Mouse (Mus musculus) monocyte, adult 2 months (primary cell): ENCODE results near the gene Hirip3.

Experiments used
- DNase-seq, 2 experiments: peaks; one replicate each; pipeline ENCODE4 v3.0.0; 2022; ENCODE audit warnings: low spot score in 2 of 2, low read depth in 1 of 2

Hirip3 gene

DNA sequence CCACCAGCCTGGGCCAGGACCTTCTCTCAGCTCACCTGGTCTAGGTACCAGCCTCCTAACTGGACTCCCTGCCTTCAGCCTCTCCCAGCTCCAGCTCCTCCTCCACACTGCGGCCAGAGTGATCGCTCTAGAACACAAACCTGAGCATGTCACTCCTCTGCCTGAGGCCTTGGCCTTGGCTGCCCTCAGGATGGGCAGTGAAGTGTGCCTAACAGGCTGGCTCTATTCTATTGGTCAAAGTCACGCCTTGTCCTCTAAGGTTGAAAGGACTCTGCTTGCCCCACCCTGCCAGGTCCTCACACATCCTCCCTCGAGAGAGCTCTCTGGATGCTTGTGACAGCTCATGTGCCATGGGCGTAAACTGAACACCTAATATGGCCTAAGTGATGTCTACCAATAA, 8.3 kb upstream of the Hirip3 start:
- no peak for DNase-seq

DNA sequence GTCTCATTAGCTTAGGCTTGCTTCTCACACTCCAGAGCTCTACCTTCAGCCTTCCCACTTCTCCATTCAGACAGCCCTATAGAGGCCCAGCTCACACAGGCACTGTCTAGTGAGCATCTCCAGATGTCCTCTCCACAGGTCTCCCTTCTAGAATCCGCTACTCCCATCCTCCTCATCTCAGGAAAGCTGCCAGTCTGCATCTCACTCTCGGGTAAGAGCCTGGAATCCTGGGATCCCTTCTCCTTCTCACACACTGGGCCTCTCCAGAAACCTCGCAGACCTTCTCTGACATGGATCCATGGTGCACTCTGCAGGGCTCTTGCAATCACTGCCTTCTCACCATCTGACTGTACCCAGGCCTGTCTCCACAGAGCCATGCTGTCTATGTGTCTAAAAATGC, 6.1 kb upstream of the Hirip3 start:
- no peak for DNase-seq

- DNase-seq, result no peak
Observed at GRCm38 (mm10) chr7:126856741-126857420, 4.9 kb upstream of the Hirip3 start.

- DNase-seq, result no peak
Observed at GRCm38 (mm10) chr7:126860987-126861386, 785 bp upstream of the Hirip3 start.

- DNase-seq, result peak; percentile 74 to 83
Observed at GRCm38 (mm10) chr7:126862147-126862784, 494 bp downstream of the Hirip3 start, which contains the start of gene Ino80e. Gene Ino80e, minus strand, starts transcription at chr7:126862377.

- DNase-seq, result no peak
Observed at GRCm38 (mm10) chr7:126863791-126864190, 2.0 kb downstream of the Hirip3 start.

- DNase-seq, result no peak
Observed at GRCm38 (mm10) chr7:126867534-126867933, 5.8 kb downstream of the Hirip3 start.

GRCm38 (mm10) chr7:126868003-126868402, 6.2 kb downstream of the Hirip3 start:
- no peak for DNase-seq

DNA sequence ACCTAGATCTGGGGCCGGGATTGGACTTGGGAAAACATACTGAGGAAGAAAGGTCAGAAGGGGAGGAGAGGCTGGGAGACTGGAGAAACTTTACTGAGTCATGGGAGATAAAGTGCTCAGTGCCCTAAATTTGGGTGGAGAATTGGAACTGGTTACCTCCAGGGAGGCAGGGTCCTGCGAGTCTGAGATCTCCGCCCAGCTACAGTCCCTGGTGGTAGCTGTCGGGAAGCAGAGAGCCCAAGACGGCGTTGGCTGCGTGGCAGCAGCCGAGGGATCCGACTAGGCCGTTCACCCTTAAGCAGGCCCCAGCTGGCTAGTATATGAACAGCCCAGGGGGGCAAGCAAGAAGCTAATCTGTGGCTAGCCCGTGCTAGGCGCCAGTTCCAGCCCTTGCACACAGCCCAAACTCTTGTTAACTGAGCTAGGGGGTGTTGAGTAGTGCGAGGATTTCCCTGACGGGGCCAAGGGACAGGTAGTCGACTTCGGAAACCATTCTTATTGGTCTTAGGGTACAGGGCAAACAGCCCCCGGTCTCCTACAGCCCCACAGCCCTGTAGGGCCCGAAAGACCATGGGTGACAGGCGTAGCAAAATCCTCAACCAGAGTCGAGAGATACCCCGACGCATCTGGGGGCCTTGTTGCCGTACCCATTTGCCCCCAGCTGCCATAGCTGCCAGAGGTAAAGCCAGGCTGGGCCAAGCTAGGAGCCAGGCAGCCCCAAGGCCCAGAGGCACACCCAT, 8.2 kb downstream of the Hirip3 start:
- no peak for DNase-seq

DNA sequence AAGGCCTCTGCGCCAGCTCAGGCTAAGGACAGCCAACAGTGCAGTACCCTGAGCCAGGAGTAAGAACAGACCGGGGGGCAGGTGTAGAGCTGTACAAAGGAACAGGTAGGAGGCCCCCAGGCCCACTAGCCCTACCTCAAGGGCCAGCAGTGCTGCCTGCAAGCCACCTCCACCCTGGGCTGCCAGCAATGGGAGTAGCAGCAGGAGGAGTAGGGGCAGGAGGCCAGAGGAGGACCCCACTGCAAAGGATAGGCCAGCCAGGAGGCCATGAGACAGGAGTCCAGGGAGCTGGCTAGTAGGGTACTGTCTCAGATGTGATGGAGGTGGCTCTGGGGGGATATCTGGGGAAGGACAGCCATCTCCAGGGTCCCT, 8.7 kb downstream of the Hirip3 start:
- no peak for DNase-seq

DNA sequence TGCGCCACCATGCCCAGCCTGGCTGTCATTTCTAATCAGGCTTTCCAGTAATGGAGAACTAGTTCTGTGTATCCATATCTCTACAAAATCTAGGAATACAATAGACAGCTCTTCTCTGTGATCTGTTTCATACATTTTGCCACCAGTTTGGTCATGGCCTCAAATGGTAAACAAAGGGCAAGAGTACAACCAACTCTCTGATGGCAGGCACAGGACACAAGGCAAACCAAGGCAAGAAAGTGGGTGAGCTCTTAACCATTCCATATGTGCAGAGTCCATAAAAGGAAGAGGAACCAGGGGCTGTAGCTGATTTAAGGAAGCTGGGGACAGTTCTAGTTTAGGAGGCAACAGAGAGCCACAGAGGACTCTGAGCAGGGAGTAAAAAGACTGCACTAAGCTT, 15.5 kb downstream of the Hirip3 start:
- DNase-seq, result no peak

DNA sequence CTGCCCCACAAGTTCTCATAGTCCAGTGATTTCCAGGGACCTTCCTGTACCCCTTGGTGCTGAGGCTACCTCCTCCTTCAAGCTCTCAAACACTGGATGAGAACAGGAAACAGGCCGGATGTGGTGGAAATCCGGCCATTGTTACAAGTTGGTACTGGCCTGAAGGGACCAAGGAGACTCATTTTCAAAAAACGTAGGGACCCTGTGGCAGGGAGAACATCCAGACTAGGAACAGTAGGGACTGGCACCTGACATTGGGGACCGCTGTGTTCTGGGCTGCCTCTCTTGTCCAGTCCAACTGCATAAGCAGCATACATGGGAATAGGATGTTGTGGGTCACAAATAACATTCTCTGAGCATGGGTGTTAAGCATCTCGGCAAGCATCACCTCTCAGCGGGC, 19.3 kb downstream of the Hirip3 start:
- no peak for DNase-seq

GRCm38 (mm10) chr7:126883731-126884181, 22.0 kb downstream of the Hirip3 start:
- no peak for DNase-seq

DNA sequence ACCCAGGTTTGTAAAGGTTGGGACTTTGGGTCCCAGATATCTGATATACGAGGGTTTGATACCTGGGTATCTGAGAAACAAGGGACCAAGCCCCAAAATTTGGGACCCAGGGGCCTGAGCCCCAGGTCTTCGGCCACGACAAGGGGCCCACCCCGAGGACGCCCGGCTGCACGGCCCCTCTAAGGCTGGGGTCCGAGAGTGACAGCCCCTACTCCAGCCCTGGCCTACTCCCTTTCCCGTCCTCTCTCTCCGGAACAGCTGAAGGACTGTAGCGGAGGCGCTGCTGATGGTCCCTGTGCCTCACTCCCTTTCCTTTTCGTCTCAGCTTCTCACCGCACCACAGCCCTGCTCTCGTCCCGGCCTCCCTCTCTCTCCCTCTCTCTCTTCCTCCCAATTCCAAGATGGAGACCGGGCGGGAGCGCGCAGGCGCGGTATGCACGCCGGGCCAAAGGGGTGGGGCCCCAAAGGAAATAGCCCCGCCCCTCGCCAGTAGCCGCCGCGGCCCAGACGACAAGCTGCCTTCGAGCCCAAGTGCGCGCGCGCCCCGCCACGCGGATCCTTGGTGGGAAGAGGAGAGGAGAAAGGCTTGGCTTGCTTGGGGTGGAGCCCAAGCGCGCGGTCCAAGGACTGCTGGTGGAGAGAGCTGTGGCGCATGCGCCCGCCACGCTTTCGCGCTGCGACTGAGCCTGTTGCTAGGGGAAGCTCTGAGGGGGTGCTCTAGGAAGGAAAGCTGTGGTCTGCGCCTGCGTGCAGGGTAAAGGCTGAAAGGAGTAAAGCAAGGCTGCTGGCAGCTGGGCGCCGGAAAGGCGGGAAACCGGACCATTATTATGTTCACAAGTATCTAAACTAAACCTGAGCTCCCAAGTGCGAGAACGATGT, 22.8 kb downstream of the Hirip3 start, which contains the start of gene Taok2:
Taok2 (minus strand) TSS at position 418 of the 879 bp plus-strand sequence.
- DNase-seq, result peak; percentile 95 to 97

DNA sequence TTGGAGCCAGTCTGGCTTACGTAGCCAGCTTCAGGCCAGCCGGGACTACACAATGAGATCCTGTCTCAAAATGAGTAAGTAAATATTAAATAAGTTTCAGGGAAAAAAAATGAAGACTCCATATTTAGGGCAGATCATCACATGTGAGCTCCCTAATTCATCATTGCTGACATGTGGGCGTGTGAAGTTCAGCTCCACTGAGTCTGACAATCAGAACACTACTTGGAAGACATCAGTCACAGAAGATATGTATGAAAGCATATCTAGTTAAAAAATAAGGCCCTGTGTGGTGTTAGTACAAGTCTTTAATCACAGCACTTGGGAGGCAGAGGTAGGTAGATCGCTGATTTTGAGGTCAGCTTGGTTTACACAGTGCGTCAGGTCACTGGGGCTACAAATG, 25.5 kb downstream of the Hirip3 start:
- no peak for DNase-seq

- no peak for DNase-seq
Observed at GRCm38 (mm10) chr7:126888852-126889251, 27.1 kb downstream of the Hirip3 start.

GRCm38 (mm10) chr7:126896912-126897311, 35.1 kb downstream of the Hirip3 start:
- DNase-seq, result no peak

DNA sequence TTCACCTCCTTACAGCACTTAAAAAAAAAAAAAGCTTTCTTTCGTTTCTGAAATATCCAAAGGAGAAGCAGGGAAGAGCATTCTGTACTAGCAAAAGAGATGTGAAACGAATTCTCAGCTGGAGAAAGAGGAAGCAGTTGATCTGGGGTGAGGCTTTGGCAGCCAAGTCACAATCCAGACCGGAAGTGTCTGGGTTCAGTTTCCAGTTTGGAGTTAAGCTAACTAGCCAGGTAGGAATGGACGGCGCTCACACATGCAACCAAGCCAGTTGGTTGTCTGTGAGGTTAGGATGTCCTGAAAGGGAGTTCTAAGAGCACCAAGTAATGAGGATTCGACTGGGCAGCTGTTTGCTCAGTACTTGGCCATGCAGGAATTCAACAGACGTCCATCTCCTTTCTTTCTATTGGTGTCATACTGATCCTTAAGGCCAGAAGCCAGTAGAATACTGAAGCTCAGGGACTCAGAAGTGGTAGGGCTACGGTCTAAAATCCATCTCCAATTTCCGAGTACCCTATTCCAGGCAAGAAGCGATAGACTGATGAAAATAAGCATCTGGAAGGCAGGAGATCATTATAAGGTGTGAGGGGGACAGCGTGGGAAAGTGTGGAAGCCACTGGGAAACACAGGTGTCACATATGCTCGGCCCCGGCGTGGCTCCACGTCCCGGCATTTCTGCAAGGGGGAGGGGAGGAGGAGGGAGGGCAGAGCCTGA, 35.8 kb downstream of the Hirip3 start:
- peak; percentile 43 to 56 for DNase-seq

GRCm38 (mm10) chr7:126898102-126898990, 36.6 kb downstream of the Hirip3 start:
- DNase-seq, result peak; percentile 77 to 89
